16 mouse cellular contexts compared by ENCODE assay signal in the genomic region with DNA sequence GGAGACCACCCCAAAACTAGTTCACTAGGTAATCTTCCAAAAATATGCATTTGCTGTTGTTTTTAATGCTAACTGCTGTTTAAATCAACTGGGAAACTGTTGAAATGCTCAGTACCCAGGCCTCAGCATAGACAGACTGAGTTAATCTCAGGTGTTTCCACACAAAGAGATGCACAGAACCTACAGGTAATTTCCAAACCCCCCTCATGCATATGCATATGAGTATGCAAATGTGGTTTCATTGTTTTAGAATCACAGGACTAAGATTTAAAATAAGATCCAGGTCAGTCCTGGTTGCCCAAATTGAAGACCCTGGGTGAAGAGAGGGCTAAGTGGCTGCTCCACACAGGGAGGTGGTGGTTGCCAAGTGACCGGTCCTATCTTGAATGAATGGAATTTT.
"Had no signal": no experiment of that assay in that cellular context is flagged by ENCODE, and none has a peak within 500 bp of the region (broad histone marks: within the 10 kb centered on the region; RNA-seq: fewer than 3 reads in every experiment).

No protein-coding gene starts in this region.

- DNase-seq: heart, postnatal 10 days; heart, postnatal 14 days; heart, postnatal 36 days; heart, postnatal 4 days; kidney, adult 11 months; kidney, adult 18-20 months; kidney, adult 2 months; kidney, adult 8-10 months; kidney, adult 9 months; kidney, postnatal 10 days; kidney, postnatal 14 days; kidney, postnatal 25 days; kidney, postnatal 36 days; kidney, postnatal 4 days; layer of hippocampus, adult 9-11 months; layer of hippocampus, postnatal 36 days had no signal
